Mouse (Mus musculus) kidney, postnatal 36 days (tissue): ENCODE results near the gene Zc3h7b.
A peak's percentile ranks its signal among the peaks of the same experiment; 100 is the strongest.
"Not testable (repeated sequence)": the region's sequence is repeated elsewhere in the genome, so short reads cannot be mapped to it uniquely, and the experiment has no call there.

Source experiments
- DNase-seq, 2 experiments: peaks; one replicate each; pipeline ENCODE4 v3.0.0; 2021 to 2022; ENCODE audit warnings: mixed read lengths in 2 of 2

Gene Zc3h7b

GRCm38 (mm10) chr15:81744992-81745600 lies at the start of gene Zc3h7b, which contains the start of gene Rangap1:
Gene Zc3h7b (plus strand): TSS chr15:81745057.
Gene Rangap1 (minus strand): TSS chr15:81745530.
- DNase-seq: peak; percentile 80 to 85

GRCm38 (mm10) chr15:81697175-81697574 lies 47.7 kb upstream of the Zc3h7b start, which contains the start of gene Chadl:
Gene Chadl (minus strand): TSS chr15:81697287.
- DNase-seq: no peak

GRCm38 (mm10) chr15:81697847-81698246 lies 47.0 kb upstream of the Zc3h7b start:
- DNase-seq: peak; percentile 46 to 65

- DNase-seq: no peak
Observed at GRCm38 (mm10) chr15:81698532-81698931, 46.3 kb upstream of the Zc3h7b start.

- DNase-seq: no peak
Observed at GRCm38 (mm10) chr15:81700161-81700560, 44.7 kb upstream of the Zc3h7b start.

GRCm38 (mm10) chr15:81700601-81701000 lies 44.3 kb upstream of the Zc3h7b start:
- peak; percentile 77 to 90 for DNase-seq

- DNase-seq: not testable (repeated sequence)
Observed at GRCm38 (mm10) chr15:81701350-81701749, 43.5 kb upstream of the Zc3h7b start.

- DNase-seq: peak in 1 of 2 experiments; percentile 20
Observed at GRCm38 (mm10) chr15:81702306-81703093, 42.4 kb upstream of the Zc3h7b start.

- no peak for DNase-seq
Observed at GRCm38 (mm10) chr15:81703094-81703489, 41.8 kb upstream of the Zc3h7b start.

- DNase-seq: no peak
Observed at GRCm38 (mm10) chr15:81708991-81709390, 35.9 kb upstream of the Zc3h7b start.

- no peak for DNase-seq
Observed at GRCm38 (mm10) chr15:81709686-81710085, 35.2 kb upstream of the Zc3h7b start.

- DNase-seq: peak; percentile 38 to 51
Observed at GRCm38 (mm10) chr15:81710801-81711200, 34.1 kb upstream of the Zc3h7b start.

GRCm38 (mm10) chr15:81713742-81714141 lies 31.1 kb upstream of the Zc3h7b start:
- DNase-seq: no peak

GRCm38 (mm10) chr15:81718336-81719138 lies 26.3 kb upstream of the Zc3h7b start:
- DNase-seq: no peak

- no peak for DNase-seq
Observed at GRCm38 (mm10) chr15:81719139-81719531, 25.7 kb upstream of the Zc3h7b start.

GRCm38 (mm10) chr15:81722361-81722760 lies 22.5 kb upstream of the Zc3h7b start:
- no peak for DNase-seq

GRCm38 (mm10) chr15:81723653-81724052 lies 21.2 kb upstream of the Zc3h7b start:
- no peak for DNase-seq

- DNase-seq: no peak
Observed at GRCm38 (mm10) chr15:81725965-81726364, 18.9 kb upstream of the Zc3h7b start.

GRCm38 (mm10) chr15:81729241-81729791 lies 15.5 kb upstream of the Zc3h7b start:
- DNase-seq: peak; percentile 18 to 54

GRCm38 (mm10) chr15:81729792-81730635 lies 14.8 kb upstream of the Zc3h7b start:
- peak; percentile 97 to 99 for DNase-seq

GRCm38 (mm10) chr15:81735075-81735474 lies 9.8 kb upstream of the Zc3h7b start:
- DNase-seq: no peak

- no peak for DNase-seq
Observed at GRCm38 (mm10) chr15:81739296-81739695, 5.6 kb upstream of the Zc3h7b start.
